Mouse (Mus musculus) gastrocnemius, adult 18-20 months (tissue): ENCODE measurements around the gene Tle6. TPM values are rescaled to one million over a fixed set of nuclear protein-coding genes. Genes with fewer than 3 reads are reported as not detected.

Experiments used
- DNase-seq: peaks from one replicate; pipeline ENCODE4 v3.0.0; 2021; ENCODE audit warnings: low spot score
- total RNA-seq, 2 experiments: library from RNA; stranded (reverse); gene quantifications; 2 replicates each; pipeline ENCODE4 v1.2.3; 2021

The Tle6 gene
- total RNA-seq, 2 experiments from 2014 or later = 4.5 to 6.1 TPM

GRCm38 (mm10) chr10:81593935-81594334 is 6.9 kb downstream of the Tle6 start:
- DNase-seq = no peak

GRCm38 (mm10) chr10:81593223-81593622 is 7.7 kb downstream of the Tle6 start:
- no peak for DNase-seq

- DNase-seq = no peak
These were observed 8.2 kb downstream of the Tle6 start for GRCm38 (mm10) chr10:81592631-81593030.

- DNase-seq = no peak
These were observed 9.0 kb downstream of the Tle6 start for GRCm38 (mm10) chr10:81591846-81592245.

- no peak for DNase-seq
These were observed 12.1 kb downstream of the Tle6 start for GRCm38 (mm10) chr10:81588739-81589138.

GRCm38 (mm10) chr10:81583347-81583746 is 17.5 kb downstream of the Tle6 start:
- no peak for DNase-seq

GRCm38 (mm10) chr10:81580441-81581070 is 20.3 kb downstream of the Tle6 start:
- DNase-seq = no peak

GRCm38 (mm10) chr10:81579967-81580366 is 20.9 kb downstream of the Tle6 start:
- DNase-seq = no peak

- no peak for DNase-seq
These were observed 25.2 kb downstream of the Tle6 start for GRCm38 (mm10) chr10:81575695-81576094.

- no peak for DNase-seq
These were observed 25.7 kb downstream of the Tle6 start for GRCm38 (mm10) chr10:81575208-81575631.

- DNase-seq = no peak
These were observed 26.5 kb downstream of the Tle6 start, which contains the start of gene Tle2 for GRCm38 (mm10) chr10:81574081-81575056. TSS of gene Tle2 (plus strand) at chr10:81574561.

- DNase-seq = peak; percentile 75
These were observed 27.9 kb downstream of the Tle6 start for GRCm38 (mm10) chr10:81572975-81573374.

- DNase-seq = no peak
These were observed 28.7 kb downstream of the Tle6 start for GRCm38 (mm10) chr10:81572133-81572671.

GRCm38 (mm10) chr10:81571501-81571876 is 29.4 kb downstream of the Tle6 start:
- DNase-seq = peak; percentile 99

- DNase-seq = peak; percentile 94
These were observed 29.9 kb downstream of the Tle6 start for GRCm38 (mm10) chr10:81570831-81571500.

GRCm38 (mm10) chr10:81570238-81570800 is 30.6 kb downstream of the Tle6 start:
- DNase-seq = no peak

- no peak for DNase-seq
These were observed 31.2 kb downstream of the Tle6 start for GRCm38 (mm10) chr10:81569507-81570237.

- no peak for DNase-seq
These were observed 32.3 kb downstream of the Tle6 start for GRCm38 (mm10) chr10:81568381-81569191.
